Mouse (Mus musculus) v-Abl transformed pro-B cells (cell line): ENCODE data around the gene Sardh.

Source experiments
- in situ Hi-C, 2 experiments: fragments of 400-800 bp; cut with MboI; formaldehyde crosslinking; loops; one replicate each; pipeline ENCODE4 v1.15.1; 2025; ENCODE audit not compliant: unreplicated experiment in 2 of 2

Sardh gene

GRCm38 (mm10) chr2:27181907-27182306 is 66.2 kb downstream of the Sardh start:
- in situ Hi-C loops: no loop called here

DNA sequence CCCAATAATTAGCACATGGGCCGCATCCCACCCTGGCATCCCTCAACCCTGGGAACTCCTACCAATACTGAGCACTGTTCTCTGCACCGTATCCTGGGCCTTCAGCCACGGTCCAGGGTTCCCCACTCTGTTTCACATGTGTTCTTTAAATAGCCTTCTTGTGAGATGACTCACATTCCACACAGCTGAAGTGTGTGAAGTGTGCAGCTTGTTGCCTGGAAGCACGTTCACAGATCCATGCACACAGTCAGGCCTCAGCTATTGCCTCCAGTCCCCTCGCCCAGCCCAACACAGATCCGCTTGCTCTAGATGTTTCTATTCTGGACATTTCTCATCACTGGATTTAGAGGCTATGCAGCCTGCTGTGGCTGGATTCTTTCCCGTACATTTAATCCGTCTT is 69.0 kb downstream of the Sardh start:
- in situ Hi-C loops: no loop called here

DNA sequence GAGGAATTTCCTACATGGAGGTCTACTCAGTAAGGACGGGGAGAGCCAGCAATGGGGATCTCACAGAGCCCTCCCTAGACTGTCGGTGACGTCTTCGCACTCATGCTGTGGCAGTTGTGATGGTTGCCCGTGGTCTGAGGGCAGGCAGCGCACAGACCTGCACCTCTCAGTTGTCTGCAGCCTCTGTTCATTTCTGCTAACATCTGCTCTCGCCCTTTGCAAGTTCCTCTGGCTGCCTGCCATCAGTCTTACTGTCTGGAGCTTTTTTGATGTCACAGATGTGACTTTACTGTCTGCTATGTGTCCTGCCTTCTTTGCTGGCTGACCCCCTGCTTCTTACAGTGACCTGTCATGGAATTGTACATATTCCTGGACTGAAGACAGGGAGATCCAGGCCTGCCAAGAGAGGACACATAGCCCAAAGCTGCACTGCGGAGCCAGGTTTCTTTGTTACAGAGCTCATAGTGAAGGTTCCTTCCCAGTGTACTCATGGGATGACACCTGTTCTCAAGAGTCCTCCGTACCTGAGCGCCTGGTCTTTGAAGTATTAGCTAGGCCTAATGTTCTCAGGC is 72.4 kb downstream of the Sardh start:
- in situ Hi-C loops: no loop called here

GRCm38 (mm10) chr2:27174242-27174641 is 73.9 kb downstream of the Sardh start:
- in situ Hi-C loops: no loop called here

- in situ Hi-C loops: no loop called here
Observed at GRCm38 (mm10) chr2:27166999-27167398, 81.1 kb downstream of the Sardh start.

- in situ Hi-C loops: no loop called here
Observed at GRCm38 (mm10) chr2:27166074-27166473, 82.1 kb downstream of the Sardh start.

DNA sequence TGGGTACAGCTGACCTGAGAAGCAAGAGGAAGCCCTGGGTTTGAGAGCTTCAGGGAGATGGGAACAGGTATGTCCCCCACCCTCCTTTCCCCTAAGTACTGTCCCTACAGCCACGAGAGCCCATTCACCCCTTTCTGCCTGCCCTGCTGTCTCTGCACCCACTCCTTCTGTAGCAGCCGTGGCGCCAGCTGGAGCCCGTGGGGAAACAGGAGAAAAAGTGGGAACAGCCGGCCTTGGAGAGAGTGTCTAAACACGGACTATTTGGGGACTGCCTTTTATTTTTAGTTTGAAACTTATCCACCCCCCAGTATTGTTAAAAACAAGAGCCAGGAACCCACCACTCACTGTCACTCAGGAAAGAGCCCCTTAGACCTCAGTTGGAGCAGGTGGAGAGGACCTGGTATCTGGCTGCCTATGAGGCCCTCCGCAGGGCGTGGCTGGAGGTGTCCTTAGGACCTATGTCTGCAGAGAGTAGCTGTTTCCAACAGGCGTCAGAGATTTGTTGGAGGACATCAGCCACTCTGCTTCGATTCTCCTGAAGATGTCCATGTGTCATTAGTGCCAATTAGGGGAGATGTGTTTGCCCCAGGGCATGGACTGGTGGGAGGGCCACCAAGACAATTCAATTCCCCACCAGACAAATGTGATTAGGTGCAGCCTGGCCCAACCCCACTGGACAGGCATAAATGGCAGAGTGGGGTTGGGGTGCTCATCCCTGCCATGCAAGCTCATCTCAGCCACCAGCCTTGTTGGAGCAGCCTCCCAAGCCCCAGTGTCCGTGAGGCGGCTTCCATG is 83.1 kb downstream of the Sardh start, which contains the start of gene Dbh:
Gene Dbh, plus strand, starts transcription at position 438 of the 795 bp plus-strand sequence.
- in situ Hi-C loops: no loop called here

GRCm38 (mm10) chr2:27163851-27164250 is 84.3 kb downstream of the Sardh start:
- in situ Hi-C loops: no loop called here

DNA sequence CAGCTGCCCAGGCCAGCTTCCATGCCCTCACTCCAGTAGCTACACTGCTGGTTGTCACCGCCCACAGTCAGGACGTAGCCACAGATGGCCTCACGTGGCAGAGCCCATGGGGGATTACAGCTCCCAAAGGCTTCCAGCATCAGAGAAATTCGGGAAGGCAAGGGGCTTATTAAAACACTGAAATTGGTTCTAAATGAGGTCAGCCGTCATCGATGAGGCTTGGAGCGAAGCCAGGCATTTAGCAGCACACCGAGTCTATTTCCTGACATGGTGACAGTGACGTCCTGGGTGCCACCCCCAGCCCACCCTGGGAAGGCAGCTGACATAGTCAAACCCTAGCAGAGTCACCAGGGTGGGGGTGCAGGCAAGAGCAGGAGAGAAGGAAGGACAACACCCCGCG is 85.5 kb downstream of the Sardh start:
- in situ Hi-C loops: no loop called here

- in situ Hi-C loops: no loop called here
Observed at GRCm38 (mm10) chr2:27161526-27161925, 86.6 kb downstream of the Sardh start.

DNA sequence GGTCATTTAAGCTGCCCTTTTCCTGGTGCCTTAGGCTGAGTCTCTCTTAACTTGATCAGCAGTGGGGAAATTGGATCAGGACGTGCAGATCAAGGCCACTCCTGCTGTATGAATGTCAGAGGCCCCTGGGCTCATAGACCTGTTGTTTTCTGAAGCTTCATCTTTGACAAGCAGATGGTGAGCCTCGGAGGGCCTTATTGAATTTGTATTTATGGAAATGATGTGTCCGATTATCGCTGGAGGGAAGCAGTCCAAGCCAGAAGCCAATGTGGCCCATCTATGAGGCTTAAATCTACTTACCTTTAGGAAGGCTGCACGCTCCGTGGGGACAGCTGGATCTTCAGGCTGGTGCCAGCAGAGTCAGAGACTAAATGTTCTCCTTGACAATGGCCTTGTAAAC is 91.5 kb downstream of the Sardh start:
- in situ Hi-C loops: no loop called here

GRCm38 (mm10) chr2:27154466-27155185 is 93.5 kb downstream of the Sardh start:
- in situ Hi-C loops: no loop called here

- in situ Hi-C loops: no loop called here
Observed at GRCm38 (mm10) chr2:27149457-27149856, 98.7 kb downstream of the Sardh start.

DNA sequence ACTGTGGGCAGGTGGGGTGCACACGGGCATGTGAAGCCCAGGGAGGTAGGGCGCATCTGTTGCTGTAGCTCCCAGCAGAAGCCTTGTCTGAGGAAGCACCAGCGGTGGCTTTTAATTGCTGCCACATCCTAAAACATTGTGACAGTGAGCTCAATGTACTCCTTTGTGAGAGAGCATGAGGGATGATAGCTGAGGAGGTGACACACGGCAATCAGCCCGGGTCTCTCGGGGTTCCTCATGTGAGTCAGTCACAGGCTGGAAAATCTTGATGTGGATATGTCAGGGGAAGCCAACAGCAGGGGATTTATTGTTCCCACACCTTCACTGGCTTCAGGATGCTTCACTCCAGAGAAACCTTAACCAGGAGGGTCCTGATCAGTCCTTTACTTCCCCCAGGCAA is 101.3 kb downstream of the Sardh start:
- in situ Hi-C loops: no loop called here

DNA sequence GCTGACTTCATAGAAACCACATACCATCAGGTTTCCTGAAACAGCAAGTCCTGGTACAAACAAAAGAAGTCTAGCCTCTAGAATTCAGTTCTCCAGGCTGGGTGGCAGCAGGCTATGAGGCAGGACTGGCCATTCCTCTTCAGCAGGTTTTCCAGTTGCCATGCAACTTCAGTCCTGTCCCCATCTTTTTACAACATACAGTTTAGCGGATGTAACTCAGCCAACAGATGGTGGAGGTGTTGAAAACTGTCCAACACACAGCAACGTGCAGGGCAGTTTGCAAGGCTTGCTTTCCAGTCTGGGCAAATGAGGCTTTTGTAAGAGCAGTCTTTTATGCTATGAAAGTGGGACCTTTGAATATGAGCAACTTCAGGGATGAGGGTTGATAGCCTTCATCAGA is 103.2 kb downstream of the Sardh start:
- in situ Hi-C loops: no loop called here

DNA sequence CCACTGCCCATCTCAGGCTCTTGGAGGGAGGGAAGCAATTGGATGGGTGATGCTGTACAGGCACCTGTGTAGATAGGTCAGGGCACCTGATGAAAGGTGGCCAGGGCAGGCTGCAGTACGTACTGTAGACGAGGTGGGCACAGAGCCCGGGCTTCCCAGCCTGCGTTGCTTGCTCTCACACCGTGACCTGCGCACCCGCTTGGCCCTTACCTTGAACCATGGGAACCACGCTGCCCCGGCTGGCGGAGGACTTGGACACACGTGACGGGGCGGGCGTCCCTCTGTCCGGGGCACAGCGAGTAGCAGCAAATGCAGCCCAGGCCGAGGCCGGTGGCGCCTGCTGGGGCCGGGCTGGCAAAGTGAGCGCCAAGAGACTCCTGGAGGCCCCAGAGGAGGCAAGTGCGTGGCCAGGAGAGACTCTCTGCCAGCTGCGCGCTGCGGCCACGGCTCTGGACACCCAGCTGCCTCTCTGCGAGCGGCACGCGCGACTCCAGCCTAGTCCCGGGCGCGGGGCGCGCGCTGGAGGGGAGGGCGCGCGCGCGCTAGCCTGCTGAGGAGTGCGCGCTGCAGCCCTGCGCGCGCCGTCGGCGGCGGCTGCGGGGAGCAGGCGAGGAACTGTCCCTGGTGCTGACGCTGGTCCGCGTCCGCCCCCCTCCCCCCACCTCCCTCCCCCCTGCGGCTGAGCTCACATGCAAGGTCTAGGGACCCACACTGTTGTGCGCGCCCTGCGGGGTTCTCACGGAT is 106.0 kb downstream of the Sardh start, which contains the start of gene Fam163b:
Gene Fam163b, minus strand, starts transcription at position 542 of the 744 bp plus-strand sequence.
- in situ Hi-C loops: no loop called here
